Mouse (Mus musculus): ENCODE measurements around the gene Fgf4.

Gene Fgf4

DNA sequence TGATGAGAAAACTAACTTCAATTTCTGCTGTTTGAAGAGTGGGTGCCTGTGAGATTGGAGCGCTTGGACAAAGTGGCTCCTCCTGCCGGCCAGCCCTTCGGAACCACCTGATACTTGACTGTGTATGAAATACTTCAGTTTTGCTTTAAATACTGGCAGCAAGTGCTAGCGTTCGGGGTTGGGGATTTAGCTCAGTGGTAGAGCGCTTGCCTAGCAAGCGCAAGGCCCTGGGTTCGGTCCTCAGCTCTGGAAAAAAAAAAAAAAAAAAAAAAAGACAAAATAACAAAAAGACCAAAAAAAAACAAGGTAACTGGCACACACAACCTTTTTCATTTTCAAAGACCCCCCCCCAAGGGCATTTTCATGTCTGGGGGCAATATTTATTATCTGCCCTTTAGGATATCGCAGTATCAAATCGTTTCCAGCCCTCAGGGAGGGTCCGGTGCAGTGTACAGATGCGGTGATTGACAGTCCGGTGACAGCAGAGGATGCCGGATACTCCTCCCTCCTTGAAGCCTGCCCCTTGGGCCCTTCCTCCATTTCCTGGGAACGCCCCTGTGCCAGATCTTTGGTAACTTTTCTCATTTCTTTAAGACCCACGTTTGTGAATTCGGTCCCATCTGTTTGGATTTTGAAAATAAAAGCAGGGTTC lies 67.3 kb downstream of the Fgf4 start:
- peak; percentile 65 for DNase-seq
